Mouse (Mus musculus) gastrocnemius, adult 18-20 months (tissue): ENCODE data around the gene Slc30a1. TPM values are rescaled to one million over a fixed set of nuclear protein-coding genes. Genes with fewer than 3 reads are reported as not detected.

Experiments
- DNase-seq: peaks from one replicate; pipeline ENCODE4 v3.0.0; 2021; ENCODE audit warnings: low spot score
- total RNA-seq, 2 experiments: library from RNA; stranded (reverse); gene quantifications; 2 replicates each; pipeline ENCODE4 v1.2.3; 2021

The Slc30a1 gene
- total RNA-seq, 2 experiments from 2014 or later, result 5.6 to 8.2 TPM

DNA sequence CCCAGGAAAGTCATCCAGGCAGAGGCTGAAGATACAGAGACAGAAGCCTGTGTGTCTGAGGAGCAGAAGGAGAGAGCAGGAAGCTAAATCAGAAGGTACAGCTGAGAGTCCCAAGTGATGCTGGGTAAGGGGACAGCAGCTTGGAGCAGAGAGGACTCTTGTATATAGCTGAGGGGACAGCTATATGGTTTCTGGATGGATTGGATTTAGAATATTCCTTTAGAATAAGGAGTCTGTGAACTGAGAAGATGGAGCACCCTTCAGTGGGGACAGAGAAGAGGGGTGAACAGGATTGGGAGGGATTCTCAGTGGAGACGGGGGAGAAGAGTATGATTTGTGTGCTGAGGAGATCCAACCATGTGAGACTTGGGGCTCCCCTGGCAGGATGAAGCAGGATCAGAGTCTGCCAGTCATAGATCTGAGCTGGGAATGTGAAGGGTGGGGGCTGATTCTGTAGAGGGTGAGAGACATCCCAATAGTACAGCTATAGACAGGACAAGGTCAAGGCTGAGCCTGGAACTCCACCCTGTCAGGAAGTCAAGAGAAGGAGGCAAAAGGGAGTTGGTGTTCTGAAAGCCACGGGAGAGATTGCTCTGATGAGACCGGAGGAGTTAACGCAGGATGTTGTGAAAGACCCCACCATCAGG, 26.5 kb downstream of the Slc30a1 start:
- no peak for DNase-seq

DNA sequence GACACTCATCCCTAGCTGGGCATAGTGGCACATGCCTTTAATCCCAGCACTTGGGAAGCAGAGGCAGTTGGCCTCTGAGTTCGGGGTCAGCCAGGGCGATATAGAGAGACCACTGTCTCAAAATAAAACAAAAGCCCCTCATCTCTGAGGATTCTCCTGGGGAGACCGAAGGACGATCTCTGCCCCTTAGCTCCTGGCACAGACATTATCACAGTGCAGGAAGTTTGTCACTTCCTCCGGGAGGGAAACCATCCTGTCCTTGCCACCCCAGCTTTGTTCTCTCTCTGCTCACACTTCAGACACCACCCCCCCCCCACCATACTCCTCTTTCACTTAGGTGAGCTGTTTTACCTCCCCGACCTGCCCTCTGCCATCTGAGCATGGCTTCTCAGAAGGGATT, 37.1 kb downstream of the Slc30a1 start:
- no peak for DNase-seq

GRCm38 (mm10) chr1:191945341-191945740, 38.8 kb downstream of the Slc30a1 start:
- DNase-seq, result no peak

DNA sequence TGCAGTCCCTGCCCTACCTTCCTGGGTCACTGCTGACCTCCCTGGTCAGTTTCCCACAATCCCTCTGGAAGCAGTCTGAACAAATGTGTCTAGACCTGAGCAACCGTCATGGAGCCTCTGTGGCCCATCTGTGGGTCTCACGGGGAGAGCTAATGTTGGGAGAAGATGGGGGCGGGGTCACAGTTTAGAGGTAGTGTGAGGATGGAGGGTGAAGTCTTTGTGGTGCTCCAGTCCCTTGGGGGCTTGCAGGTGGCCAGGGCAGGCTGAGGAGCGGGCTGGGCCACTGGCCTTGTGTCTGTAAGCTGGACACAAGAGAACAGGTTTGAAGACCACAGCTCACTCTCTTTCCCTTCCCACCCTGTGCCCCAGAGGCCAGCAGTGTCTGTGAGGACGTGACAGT, 39.2 kb downstream of the Slc30a1 start:
- DNase-seq, result no peak

DNA sequence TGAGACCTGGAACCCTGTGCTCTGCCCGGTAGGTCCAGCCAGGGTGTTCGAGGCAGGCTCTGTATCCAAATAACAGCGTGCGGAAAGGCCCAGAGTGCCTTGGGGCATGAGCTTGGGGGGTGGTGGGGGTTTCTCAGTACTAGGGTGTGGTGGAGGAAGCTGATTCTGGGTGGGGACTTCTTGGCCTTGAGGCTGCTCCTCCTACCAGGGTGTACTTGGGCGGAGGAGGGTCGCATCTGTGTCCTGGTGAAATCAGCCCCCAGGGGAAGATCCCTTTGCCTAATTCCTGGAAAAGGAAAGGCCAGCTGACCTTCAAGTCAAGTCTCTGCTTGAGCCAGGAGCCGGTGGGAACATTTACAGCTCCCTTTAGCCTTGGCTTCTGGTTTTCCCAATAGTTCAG, 39.7 kb downstream of the Slc30a1 start:
- peak; percentile 46 for DNase-seq

GRCm38 (mm10) chr1:191946835-191947234, 40.3 kb downstream of the Slc30a1 start:
- no peak for DNase-seq

- no peak for DNase-seq
Observed at GRCm38 (mm10) chr1:191947796-191948195, 41.2 kb downstream of the Slc30a1 start.

DNA sequence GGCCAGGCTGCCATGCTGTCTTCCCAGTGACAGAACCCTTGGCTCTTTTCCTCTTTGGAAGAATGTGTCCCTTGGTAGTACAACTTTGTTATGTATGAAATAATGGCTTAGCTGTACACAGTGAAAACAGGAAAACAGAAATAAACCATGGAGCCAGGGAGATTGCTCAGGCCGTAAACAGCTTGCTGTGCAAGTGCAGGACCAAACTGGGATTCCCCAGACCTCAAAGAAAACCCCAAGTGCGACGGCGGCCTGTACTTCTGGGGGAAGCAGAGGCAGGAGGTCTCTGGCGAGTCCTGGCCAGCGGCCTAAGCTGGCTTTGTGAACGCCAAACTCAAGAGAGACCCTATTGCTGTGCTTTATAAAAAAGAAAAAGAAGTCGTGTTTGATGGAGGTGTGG, 42.0 kb downstream of the Slc30a1 start:
- DNase-seq, result no peak

DNA sequence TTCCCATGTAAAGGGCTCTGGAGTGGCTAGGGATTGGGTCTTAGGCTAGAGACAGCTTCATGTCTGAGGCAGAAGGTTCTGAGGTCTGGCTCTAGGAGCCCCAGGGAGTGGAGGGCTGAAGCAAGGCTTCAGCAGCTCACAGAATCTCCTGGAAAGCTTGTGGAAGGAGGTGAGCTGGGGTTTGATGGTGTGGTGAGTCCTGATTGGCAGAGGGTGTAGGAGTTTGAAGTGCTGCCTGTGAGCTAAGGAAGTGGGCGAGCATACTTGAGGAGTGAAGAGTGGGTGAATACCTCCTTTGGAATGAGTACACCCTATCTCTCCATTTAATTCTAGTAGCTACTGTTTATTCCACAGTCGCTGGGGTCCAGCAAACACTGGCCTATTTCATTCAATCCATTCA, 44.0 kb downstream of the Slc30a1 start:
- no peak for DNase-seq

DNA sequence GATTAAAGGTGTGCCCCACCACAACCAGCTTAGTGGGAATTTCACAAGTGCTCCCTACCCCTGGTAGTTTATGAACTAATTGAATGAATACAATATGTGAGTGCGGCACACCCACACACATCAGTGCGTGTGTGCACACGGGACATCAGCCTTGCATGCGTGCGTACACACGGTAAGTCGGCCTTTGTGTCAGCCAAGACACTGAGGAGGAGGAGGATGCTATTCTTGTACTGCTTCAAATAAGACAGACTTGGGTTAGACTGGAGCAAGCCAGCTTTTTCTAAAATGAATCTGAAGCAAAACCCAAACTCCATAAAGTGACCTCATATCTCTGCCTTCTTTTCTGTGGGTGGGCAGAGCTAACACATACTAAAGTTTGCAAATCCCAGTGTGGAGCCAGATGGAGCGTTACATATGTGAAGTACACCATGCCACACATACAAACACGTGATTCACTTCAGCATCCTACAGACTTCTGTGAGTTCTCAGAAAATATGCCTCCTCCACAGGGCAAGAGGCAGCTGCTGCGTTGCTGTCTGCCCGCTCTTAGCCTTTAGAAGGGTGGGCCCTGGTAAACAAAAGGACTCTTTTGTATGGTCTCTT, 46.3 kb downstream of the Slc30a1 start:
- DNase-seq, result no peak

GRCm38 (mm10) chr1:191955101-191955500, 48.5 kb downstream of the Slc30a1 start:
- DNase-seq, result peak; percentile 30

DNA sequence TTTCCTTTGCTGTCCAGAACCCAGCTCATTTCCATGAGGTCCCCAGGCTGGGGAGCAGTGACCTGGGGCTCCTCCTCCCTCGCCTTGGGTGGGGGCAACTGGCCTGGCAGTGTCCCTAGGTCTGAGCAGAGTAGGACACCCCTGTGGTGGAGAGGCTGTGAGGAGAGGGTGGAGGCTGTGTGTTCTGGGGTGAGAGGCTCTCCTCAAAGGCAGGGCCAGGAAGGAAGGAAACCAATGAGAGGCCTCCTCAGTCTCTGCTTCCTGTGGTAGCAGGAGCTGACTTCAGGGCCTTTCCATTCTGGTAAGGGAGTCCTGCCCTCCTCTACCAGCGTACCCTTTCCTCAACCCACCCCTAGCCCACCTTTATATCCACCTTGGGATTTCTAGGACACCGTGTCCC, 49.7 kb downstream of the Slc30a1 start:
- DNase-seq, result no peak

DNA sequence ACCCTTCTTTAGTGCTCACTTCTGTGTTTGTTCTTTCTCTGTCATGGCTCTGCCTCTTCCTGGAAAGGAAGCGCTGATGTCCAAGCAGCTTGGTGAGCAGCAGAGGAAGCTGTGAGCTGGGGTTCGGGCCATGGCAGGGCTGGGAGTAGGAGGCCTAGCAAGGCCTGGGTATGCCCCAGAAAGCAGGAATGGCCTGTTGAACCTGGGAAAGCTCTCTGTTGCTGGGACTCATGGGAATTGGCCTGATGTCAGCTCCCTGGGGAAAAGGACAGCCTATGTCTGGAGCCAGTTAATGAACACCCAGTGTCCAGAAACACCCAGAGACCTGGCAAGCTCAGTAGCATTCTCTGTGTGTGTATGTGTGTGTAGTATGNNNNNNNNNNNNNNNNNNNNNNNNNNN, 50.3 kb downstream of the Slc30a1 start:
- no peak for DNase-seq

- no peak for DNase-seq
Observed at GRCm38 (mm10) chr1:191957321-191957720, 50.8 kb downstream of the Slc30a1 start.

- DNase-seq, result no peak
Observed at GRCm38 (mm10) chr1:191960946-191961345, 54.4 kb downstream of the Slc30a1 start.

Other genes starting within 250 kb of the Slc30a1 start
- gene Lpgat1, start 188.9 kb upstream of the Slc30a1 start, total RNA-seq, result 10 to 100 TPM; 22.0 to 33.1 TPM
- gene Nek2, start 85.3 kb upstream of the Slc30a1 start, total RNA-seq, result under 1 TPM; 0.53 to 0.62 TPM
- not detected for gene Rd3, start 70.6 kb downstream of the Slc30a1 start, total RNA-seq
- gene Traf5, start 185.8 kb downstream of the Slc30a1 start, total RNA-seq, result 1 to 10 TPM; 1.5 to 3.6 TPM
- gene Rcor3, start 231.3 kb downstream of the Slc30a1 start, total RNA-seq, result 10 to 100 TPM; 25.3 to 32.8 TPM